Mouse (Mus musculus): ENCODE results near the gene Ddx39. TPM values are rescaled to one million over a fixed set of nuclear protein-coding genes. Genes with fewer than 3 reads are reported as not detected.

Gene Ddx39
- polyA plus RNA-seq, 1 experiment from 2014 or later = 154 TPM

GRCm38 (mm10) chr8:83739711-83740468, 24.9 kb downstream of the Ddx39 start:
- H3K4me1 ChIP-seq (ENCODE audit: control insufficient read depth, insufficient read depth, low read length) = peaks cover 36% of the 10 kb centered on the region
- H3K4me3 ChIP-seq (replicated peaks; ENCODE audit: low read length) = peak overlapping the region; percentile 58
- no peaks in the 10 kb centered on the region for H3K36me3 ChIP-seq (ENCODE audit: control insufficient read depth, insufficient read depth, low read length)
- H3K27ac ChIP-seq (ENCODE audit: low read length) = peak overlapping the region; percentile 88
- H3K9me3 ChIP-seq (replicated peaks; ENCODE audit: control insufficient read depth, low read length) = 0 out of 2 replicates have a peak, but pooled peaks cover 5% of the 10 kb centered on the region
- H3K27me3 ChIP-seq (ENCODE audit: control insufficient read depth, insufficient read depth, low read length) = no peaks in the 10 kb centered on the region
- WGBS = 34% methylated on average over 8 of the region's 8 CpGs
- peak overlapping the region; percentile 92 for H3K4me2 ChIP-seq (ENCODE audit: low read depth, low read length)
- ATAC-seq (ENCODE audit: insufficient read depth, low FRiP score) = no peak
- peak overlapping the region; percentile 78 for H3K9ac ChIP-seq (ENCODE audit: low read length)

GRCm38 (mm10) chr8:83740586-83740975, 25.6 kb downstream of the Ddx39 start:
- Histone ChIP-seq H3K9me3 (replicated peaks; ENCODE audit: control insufficient read depth, low read length) (0 out of 2 replicates have a peak, but pooled peaks cover 5% of the 10 kb centered on the region), H3K4me3 (replicated peaks; ENCODE audit: low read length) (peak overlapping the region; percentile 58), H3K27ac (ENCODE audit: low read length) (peak overlapping the region; percentile 88), H3K27me3 (ENCODE audit: control insufficient read depth, insufficient read depth, low read length) (no peaks in the 10 kb centered on the region), H3K9ac (ENCODE audit: low read length) (peak overlapping the region; percentile 78), H3K36me3 (ENCODE audit: control insufficient read depth, insufficient read depth, low read length) (no peaks in the 10 kb centered on the region), H3K4me2 (ENCODE audit: low read depth, low read length) (peak overlapping the region; percentile 92), H3K4me1 (ENCODE audit: control insufficient read depth, insufficient read depth, low read length) (peaks cover 36% of the 10 kb centered on the region)
- no peak for ATAC-seq (ENCODE audit: insufficient read depth, low FRiP score)
- 13% methylated on average over 3 of the region's 3 CpGs for WGBS

- 2% methylated on average over 46 of the region's 56 CpGs for WGBS
- H3K9me3 ChIP-seq (replicated peaks; ENCODE audit: control insufficient read depth, low read length) = 0 out of 2 replicates have a peak, but pooled peaks cover 5% of the 10 kb centered on the region
- ATAC-seq (ENCODE audit: insufficient read depth, low FRiP score) = peak; percentile 69
- H3K4me3 ChIP-seq (replicated peaks; ENCODE audit: low read length) = peak within 1 kb of the TSS; percentile 58
- no peaks in the 10 kb centered on the region for H3K27me3 ChIP-seq (ENCODE audit: control insufficient read depth, insufficient read depth, low read length)
- H3K9ac ChIP-seq (ENCODE audit: low read length) = peak within 1 kb of the TSS; percentile 78
- no peaks in the 10 kb centered on the region for H3K36me3 ChIP-seq (ENCODE audit: control insufficient read depth, insufficient read depth, low read length)
- H3K27ac ChIP-seq (ENCODE audit: low read length) = peak within 1 kb of the TSS; percentile 88
- peaks cover 32% of the 10 kb centered on the region for H3K4me1 ChIP-seq (ENCODE audit: control insufficient read depth, insufficient read depth, low read length)
- H3K4me2 ChIP-seq (ENCODE audit: low read depth, low read length) = peak within 1 kb of the TSS; percentile 92
Measured at GRCm38 (mm10) chr8:83740976-83741741, 26.2 kb downstream of the Ddx39 start, which contains the start of gene Adgre5. Gene Adgre5 (minus strand): TSS chr8:83741326.

- Histone ChIP-seq H3K27me3 (ENCODE audit: control insufficient read depth, insufficient read depth, low read length) (no peaks in the 10 kb centered on the region), H3K27ac (ENCODE audit: low read length) (peak overlapping the region; percentile 88), H3K4me3 (replicated peaks; ENCODE audit: low read length) (peak overlapping the region; percentile 58), H3K9ac (ENCODE audit: low read length) (peak overlapping the region; percentile 78; the same call in 1 of the 2 replicates), H3K9me3 (replicated peaks; ENCODE audit: control insufficient read depth, low read length) (0 out of 2 replicates have a peak, but pooled peaks cover 3% of the 10 kb centered on the region), H3K4me2 (ENCODE audit: low read depth, low read length) (peak overlapping the region; percentile 92), H3K4me1 (ENCODE audit: control insufficient read depth, insufficient read depth, low read length) (peaks cover 32% of the 10 kb centered on the region), H3K36me3 (ENCODE audit: control insufficient read depth, insufficient read depth, low read length) (no peaks in the 10 kb centered on the region)
- ATAC-seq (ENCODE audit: insufficient read depth, low FRiP score) = no peak
- WGBS = 72% methylated on average over 19 of the region's 19 CpGs
Measured at GRCm38 (mm10) chr8:83741849-83742655, 27.1 kb downstream of the Ddx39 start.

GRCm38 (mm10) chr8:83742968-83743367, 28.0 kb downstream of the Ddx39 start:
- no peak for ATAC-seq (ENCODE audit: insufficient read depth, low FRiP score)
- 85% methylated on average over 6 of the region's 6 CpGs for WGBS

GRCm38 (mm10) chr8:83744070-83744469, 29.1 kb downstream of the Ddx39 start:
- 86% methylated on average over 4 of the region's 4 CpGs for WGBS

More at GRCm38 (mm10) chr8:83742968-83743367, 28.0 kb downstream of the Ddx39 start:
- Histone ChIP-seq H3K4me1 (ENCODE audit: control insufficient read depth, insufficient read depth, low read length) (peaks cover 28% of the 10 kb centered on the region), H3K9me3 (replicated peaks; ENCODE audit: control insufficient read depth, low read length) (no peaks in the 10 kb centered on the region), H3K36me3 (ENCODE audit: control insufficient read depth, insufficient read depth, low read length) (no peaks in the 10 kb centered on the region), H3K9ac (ENCODE audit: low read length) (no peak overlapping the region), H3K4me3 (replicated peaks; ENCODE audit: low read length) (no peak overlapping the region), H3K27me3 (ENCODE audit: control insufficient read depth, insufficient read depth, low read length) (no peaks in the 10 kb centered on the region), H3K4me2 (ENCODE audit: low read depth, low read length) (no peak overlapping the region), H3K27ac (ENCODE audit: low read length) (no peak overlapping the region)

GRCm38 (mm10) chr8:83747661-83748346, 32.8 kb downstream of the Ddx39 start:
- no peaks in the 10 kb centered on the region for H3K9me3 ChIP-seq (replicated peaks; ENCODE audit: control insufficient read depth, low read length)
- 3% methylated on average over 28 of the region's 28 CpGs for WGBS
- no peaks in the 10 kb centered on the region for H3K27me3 ChIP-seq (ENCODE audit: control insufficient read depth, insufficient read depth, low read length)
- H3K36me3 ChIP-seq (ENCODE audit: control insufficient read depth, insufficient read depth, low read length) = no peaks in the 10 kb centered on the region
- H3K4me2 ChIP-seq (ENCODE audit: low read depth, low read length) = peak overlapping the region; percentile 65
- peak overlapping the region; percentile 67 for H3K9ac ChIP-seq (ENCODE audit: low read length)
- H3K27ac ChIP-seq (ENCODE audit: low read length) = peak overlapping the region; percentile 74
- H3K4me1 ChIP-seq (ENCODE audit: control insufficient read depth, insufficient read depth, low read length) = peaks cover 13% of the 10 kb centered on the region
- ATAC-seq (ENCODE audit: insufficient read depth, low FRiP score) = peak; percentile 86
- peak overlapping the region; percentile 36 for H3K4me3 ChIP-seq (replicated peaks; ENCODE audit: low read length)

More at GRCm38 (mm10) chr8:83744070-83744469, 29.1 kb downstream of the Ddx39 start:
- Histone ChIP-seq H3K36me3 (ENCODE audit: control insufficient read depth, insufficient read depth, low read length) (no peaks in the 10 kb centered on the region), H3K9me3 (replicated peaks; ENCODE audit: control insufficient read depth, low read length) (no peaks in the 10 kb centered on the region), H3K4me2 (ENCODE audit: low read depth, low read length) (no peak overlapping the region), H3K4me1 (ENCODE audit: control insufficient read depth, insufficient read depth, low read length) (peaks cover 33% of the 10 kb centered on the region), H3K9ac (ENCODE audit: low read length) (no peak overlapping the region), H3K27ac (ENCODE audit: low read length) (no peak overlapping the region), H3K4me3 (replicated peaks; ENCODE audit: low read length) (no peak overlapping the region), H3K27me3 (ENCODE audit: control insufficient read depth, insufficient read depth, low read length) (no peaks in the 10 kb centered on the region)
- no peak for ATAC-seq (ENCODE audit: insufficient read depth, low FRiP score)

GRCm38 (mm10) chr8:83748708-83749107, 33.7 kb downstream of the Ddx39 start:
- peak; percentile 57 for ATAC-seq (ENCODE audit: insufficient read depth, low FRiP score)
- Histone ChIP-seq H3K4me1 (ENCODE audit: control insufficient read depth, insufficient read depth, low read length) (peaks cover 13% of the 10 kb centered on the region), H3K27me3 (ENCODE audit: control insufficient read depth, insufficient read depth, low read length) (no peaks in the 10 kb centered on the region), H3K4me3 (replicated peaks; ENCODE audit: low read length) (no peak overlapping the region), H3K4me2 (ENCODE audit: low read depth, low read length) (no peak overlapping the region), H3K36me3 (ENCODE audit: control insufficient read depth, insufficient read depth, low read length) (no peaks in the 10 kb centered on the region), H3K27ac (ENCODE audit: low read length) (peak overlapping the region; percentile 74), H3K9ac (ENCODE audit: low read length) (0 out of 2 replicates have a peak overlapping the region, but pooled peaks have one; percentile 25), H3K9me3 (replicated peaks; ENCODE audit: control insufficient read depth, low read length) (no peaks in the 10 kb centered on the region)
- 23% methylated on average over 3 of the region's 3 CpGs for WGBS
